Mouse (Mus musculus) neutrophil, adult 65 days (primary cell): ENCODE data around the gene Coro1a. TPM values are rescaled to one million over a fixed set of nuclear protein-coding genes. Genes with fewer than 3 reads are reported as not detected.

Experiments used
- total RNA-seq: library from RNA; stranded (reverse); gene quantifications from 2 replicates; pipeline ENCODE4 v1.2.4, GENCODE M21; 2023

Gene Coro1a
- 1,908 and 2,111 TPM in 2 replicates for total RNA-seq

DNA sequence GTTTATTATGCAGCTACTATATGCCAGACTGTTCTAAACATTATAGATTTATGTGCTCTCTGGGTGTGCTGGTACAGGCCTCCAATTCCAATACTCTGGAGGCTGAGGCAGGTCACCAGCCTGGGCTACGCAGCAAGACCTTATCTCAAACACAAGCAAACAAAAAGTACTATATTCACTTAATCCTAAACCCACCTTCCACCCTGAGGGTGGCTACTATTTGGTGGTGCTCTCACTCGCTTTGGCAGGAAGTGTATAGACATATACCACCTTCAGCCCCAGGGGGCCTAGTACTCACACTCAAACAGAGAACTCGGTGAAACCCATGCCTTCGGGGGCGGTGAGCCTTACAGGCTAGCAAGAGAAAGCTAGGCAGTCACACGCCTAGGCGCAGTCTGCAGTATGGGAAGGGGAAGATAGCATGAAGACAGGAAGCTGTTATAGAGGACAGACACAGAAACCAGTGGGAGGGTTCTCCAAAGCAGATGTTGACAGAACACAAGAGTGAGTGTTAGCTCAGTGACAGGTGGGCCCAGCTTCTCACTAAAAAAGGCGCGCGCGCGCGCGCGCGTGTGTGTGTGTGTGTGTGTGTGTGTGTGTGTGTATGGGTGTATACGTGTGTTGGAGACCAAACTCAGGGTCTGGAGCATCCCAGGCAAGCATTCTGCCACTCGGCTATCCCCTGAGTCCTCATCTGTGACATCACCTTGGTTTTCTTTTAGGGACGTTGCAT lies at the start of gene Coro1a:
Gene Coro1a (minus strand): TSS at position 346 of the 733 bp plus-strand sequence.

DNA sequence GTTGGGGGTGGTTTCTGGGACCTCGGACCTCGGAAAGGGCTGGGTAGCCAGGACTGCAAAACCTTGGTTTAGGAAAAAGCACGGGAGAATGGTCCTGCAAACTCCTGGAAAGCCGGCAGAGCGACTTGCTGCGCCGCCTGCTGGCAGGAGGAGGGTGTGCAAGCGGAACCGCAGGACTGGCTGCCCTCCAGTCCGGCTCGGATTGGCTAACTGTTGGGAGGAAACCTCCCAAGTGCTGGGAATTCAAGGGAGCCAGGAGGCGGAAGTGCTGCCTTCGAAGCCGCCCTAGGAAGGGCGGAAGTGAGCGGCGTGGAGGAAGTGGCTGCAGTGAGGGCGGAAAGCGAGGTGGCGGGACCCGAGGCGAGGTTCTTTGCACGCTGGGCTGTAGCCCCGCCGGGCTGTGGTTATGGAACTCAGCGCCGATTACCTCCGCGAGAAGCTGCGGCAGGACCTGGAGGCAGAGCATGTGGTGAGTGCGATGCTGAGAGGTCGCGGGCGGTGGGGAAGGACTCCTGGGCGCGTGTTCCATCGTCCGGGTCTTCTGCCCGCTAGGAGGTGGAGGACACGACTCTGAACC lies 11.9 kb downstream of the Coro1a start, which contains the start of gene Slx1b:
Gene Slx1b (minus strand): TSS at position 154 of the 577 bp plus-strand sequence.

DNA sequence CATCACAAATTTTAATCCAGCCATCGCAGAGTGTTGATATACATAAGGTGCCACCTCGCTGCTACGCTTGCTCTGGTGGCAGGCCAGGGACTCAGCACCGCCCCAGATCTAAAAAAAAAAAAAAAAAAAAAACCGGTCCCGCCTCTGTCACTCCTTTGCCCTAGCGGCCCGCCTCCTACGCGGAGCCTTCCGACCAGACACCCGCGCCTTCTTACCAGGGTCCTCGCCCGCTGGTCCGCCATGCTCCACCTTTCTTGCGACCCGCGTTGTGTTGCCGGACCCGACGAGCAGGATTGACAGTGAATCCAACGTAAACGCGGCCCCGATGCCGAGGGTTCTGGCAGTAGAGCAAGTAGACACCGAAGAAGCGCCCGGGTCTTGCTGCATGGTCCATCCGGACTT lies 12.4 kb downstream of the Coro1a start, which contains the start of gene Bola2:
Gene Bola2 (plus strand): TSS at position 192 of the 402 bp plus-strand sequence.

DNA sequence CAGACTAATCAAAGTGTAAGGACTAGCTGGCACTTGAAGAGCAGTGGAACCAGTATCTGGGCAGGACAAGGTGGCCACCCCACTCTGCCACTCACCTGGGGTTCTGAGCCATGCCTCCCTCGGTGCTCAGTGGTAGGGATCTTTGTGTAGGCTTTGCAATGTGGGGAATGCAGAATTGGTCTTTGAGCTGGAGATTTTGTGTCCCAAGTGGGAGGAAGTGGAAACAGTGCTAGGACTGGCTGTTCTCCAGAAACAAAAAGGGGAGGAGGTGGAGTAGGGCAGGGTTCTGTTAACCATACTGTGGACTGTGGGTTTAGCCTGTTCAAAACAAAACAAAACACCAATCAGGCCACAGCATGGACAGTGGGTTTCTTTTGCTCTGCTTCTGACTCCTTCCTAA lies 31.4 kb downstream of the Coro1a start, which contains the start of gene Sult1a1:
Gene Sult1a1 (minus strand): TSS at position 226 of the 400 bp plus-strand sequence.

Other genes starting within 250 kb of the Coro1a start
- 0.44 and 1.2 TPM in 2 replicates for gene Atp2a1, start 244.7 kb downstream of the Coro1a start, total RNA-seq
- 43.1 and 54.3 TPM in 2 replicates for gene Sh2b1, start 232.4 kb downstream of the Coro1a start, total RNA-seq
- gene Tufm, start 220.4 kb downstream of the Coro1a start, total RNA-seq, result 28.4 and 33.9 TPM in 2 replicates
- gene Atxn2l, start 204.3 kb downstream of the Coro1a start, total RNA-seq, result 126 and 137 TPM in 2 replicates
- 70.7 and 76.0 TPM in 2 replicates for gene Eif3c, start 141.4 kb downstream of the Coro1a start, total RNA-seq
- 179 and 277 TPM in 2 replicates for gene Apobr, start 122.8 kb downstream of the Coro1a start, total RNA-seq
- 387 and 438 TPM in 2 replicates for gene Cln3, start 122.0 kb downstream of the Coro1a start, total RNA-seq
- gene Il27, start 112.8 kb downstream of the Coro1a start, total RNA-seq, result 1.7 and 4.0 TPM in 2 replicates
- 7.5 and 8.5 TPM in 2 replicates for gene Nupr1, start 76.9 kb downstream of the Coro1a start, total RNA-seq
- gene Sgf29, start 58.5 kb downstream of the Coro1a start, total RNA-seq, result 11.2 and 16.0 TPM in 2 replicates
- gene Sult1a1, start 31.4 kb downstream of the Coro1a start, total RNA-seq, result 1.1 TPM in 1 of 2 replicates, not detected in the other
- 41.8 and 49.9 TPM in 2 replicates for gene Bola2, start 12.4 kb downstream of the Coro1a start, total RNA-seq
- 5.1 and 6.8 TPM in 2 replicates for gene Slx1b, start 12.0 kb downstream of the Coro1a start, total RNA-seq
- gene Mapk3, start 51.8 kb upstream of the Coro1a start, total RNA-seq, result 255 and 261 TPM in 2 replicates
- 17.6 and 21.9 TPM in 2 replicates for gene Gdpd3, start 58.5 kb upstream of the Coro1a start, total RNA-seq
- gene Ypel3, start 69.2 kb upstream of the Coro1a start, total RNA-seq, result 278 and 300 TPM in 2 replicates
- 4.3 and 4.4 TPM in 2 replicates for gene Tbx6, start 73.7 kb upstream of the Coro1a start, total RNA-seq
- gene Ppp4c, start 84.7 kb upstream of the Coro1a start, total RNA-seq, result 231 and 266 TPM in 2 replicates
- gene Fam57b, start 89.9 kb upstream of the Coro1a start, total RNA-seq, result not detected in 2 replicates
- not detected in 2 replicates for gene 4930451I11Rik, start 123.9 kb upstream of the Coro1a start, total RNA-seq
- not detected in 2 replicates for gene Doc2a, start 139.6 kb upstream of the Coro1a start, total RNA-seq
- 37.5 and 38.0 TPM in 2 replicates for gene Hirip3, start 154.2 kb upstream of the Coro1a start, total RNA-seq
- 41.4 and 42.2 TPM in 2 replicates for gene Ino80e, start 154.6 kb upstream of the Coro1a start, total RNA-seq
- 50.7 and 59.9 TPM in 2 replicates for gene Taok2, start 176.9 kb upstream of the Coro1a start, total RNA-seq
- gene Tmem219, start 215.1 kb upstream of the Coro1a start, total RNA-seq, result 38.9 and 40.1 TPM in 2 replicates
- 17.4 and 23.2 TPM in 2 replicates for gene Kctd13, start 221.1 kb upstream of the Coro1a start, total RNA-seq
- gene Asphd1, start 241.8 kb upstream of the Coro1a start, total RNA-seq, result not detected in 2 replicates
- gene Sez6l2, start 242.8 kb upstream of the Coro1a start, total RNA-seq, result 1.9 and 3.1 TPM in 2 replicates